In the genomic region with DNA sequence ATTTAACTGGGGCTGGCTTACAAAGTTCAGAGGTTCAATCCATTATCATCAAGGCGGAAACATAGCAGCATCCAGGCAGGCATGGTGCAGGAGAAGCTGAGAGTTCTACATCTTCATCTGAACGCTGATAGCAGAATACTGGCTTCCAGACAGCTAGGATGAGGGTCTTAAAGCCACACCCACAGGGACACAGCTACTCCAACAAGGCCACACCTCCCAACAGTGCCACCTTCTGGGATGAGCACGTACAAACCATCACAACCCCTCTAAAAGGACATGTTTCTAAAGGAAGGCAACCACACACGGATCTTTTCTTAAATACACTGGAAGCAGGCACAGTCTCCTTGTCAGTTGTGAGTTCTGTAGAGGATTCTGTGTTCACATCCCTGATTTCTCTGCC, we compare ENCODE assay signal across 27 mouse cellular contexts.
DNase-seq lines count a peak whose midpoint lies in the region.
"Had no signal": no experiment of that assay in that cellular context is flagged by ENCODE, and none has a peak within 500 bp of the region (broad histone marks: within the 10 kb centered on the region; RNA-seq: fewer than 3 reads in every experiment).

No protein-coding gene starts in this region.

- H3K27me3 ChIP-seq in heart, embryonic 10.5 days (ENCODE audit: insufficient read depth, poor library complexity, severe bottlenecking) = no peaks in the 10 kb centered on the region
- H3K27me3 ChIP-seq: embryonic facial prominence, embryonic 15.5 days; forebrain, embryonic 13.5 days; hindbrain, embryonic 15.5 days; lung, embryonic 15.5 days; megakaryocyte, embryonic 14.5 days; midbrain, embryonic 13.5 days had no signal

- WGBS in heart, embryonic 10.5 days = 50% methylated on average over 4 of the region's 4 CpGs

- H3K36me3 ChIP-seq in heart, embryonic 10.5 days = no peaks in the 10 kb centered on the region
- H3K36me3 ChIP-seq: embryonic facial prominence, embryonic 15.5 days; hindbrain, embryonic 10.5 days; hindbrain, embryonic 15.5 days; lung, embryonic 15.5 days; midbrain, embryonic 13.5 days; neural tube, embryonic 13.5 days had no signal

- no peak overlapping the region for H3K27ac ChIP-seq in heart, embryonic 10.5 days
- H3K27ac ChIP-seq: embryonic facial prominence, embryonic 15.5 days; forebrain, embryonic 13.5 days; hindbrain, embryonic 10.5 days; hindbrain, embryonic 15.5 days; liver, embryonic 14.5 days; lung, embryonic 15.5 days; midbrain, embryonic 13.5 days; neural tube, embryonic 13.5 days had no signal

- H3K4me3 ChIP-seq in heart, embryonic 10.5 days = no peak overlapping the region
- H3K4me3 ChIP-seq: embryonic facial prominence, embryonic 15.5 days; forebrain, embryonic 13.5 days; hindbrain, embryonic 10.5 days; hindbrain, embryonic 15.5 days; lung, embryonic 15.5 days; megakaryocyte, embryonic 14.5 days; midbrain, embryonic 13.5 days; neural tube, embryonic 13.5 days had no signal

- H3K9me3 ChIP-seq in heart, embryonic 10.5 days = no peaks in the 10 kb centered on the region
- H3K9me3 ChIP-seq: embryonic facial prominence, embryonic 15.5 days; forebrain, embryonic 13.5 days; hindbrain, embryonic 10.5 days; hindbrain, embryonic 15.5 days; lung, embryonic 15.5 days; midbrain, embryonic 13.5 days; neural tube, embryonic 13.5 days had no signal

- peak; percentile 70 for DNase-seq in heart, embryonic 10.5 days (ENCODE audit: low spot score)
- no peak for DNase-seq in heart, adult 18-20 months
- DNase-seq in 416B (ENCODE audit: low read depth) = peak; percentile 16
- DNase-seq in ES-CJ7 (ENCODE audit: low read depth, low spot score) = peak; percentile 79
- DNase-seq in R1 (ENCODE audit: low read depth, low spot score) = peak; percentile 84
- DNase-seq in left cerebral cortex, adult 11 months (ENCODE audit: low spot score) = no peak
- no peak for DNase-seq in cerebellum, adult 9-10 months
- DNase-seq: adrenal gland, postnatal 14 days; B cell, adult 2 months; cerebellum, adult 11 months; cerebellum, postnatal 10 days; gastrocnemius, postnatal 25 days; heart, postnatal 14 days; kidney, adult 2 months; kidney, postnatal 10 days; layer of hippocampus, adult 9-11 months; liver; lung, postnatal 4 days had no signal

- H3K4me1 ChIP-seq in heart, embryonic 10.5 days = peaks cover 8% of the 10 kb centered on the region
- H3K4me1 ChIP-seq: megakaryocyte, embryonic 14.5 days had no signal

Comparison
In these comparisons a context has a peak if more than half of its experiments do, and no peak if none do; other contexts are left out.
1. DNase-seq: peak in heart, embryonic 10.5 days (single experiment), 416B (single experiment), ES-CJ7 (single experiment) and R1 (single experiment); none in heart, adult 18-20 months (0 of 2), left cerebral cortex, adult 11 months (single experiment) and cerebellum, adult 9-10 months (single experiment).